Mouse (Mus musculus) ovary, adult 18-20 months (tissue): ENCODE data around the gene Gne.

Experiments used
- DNase-seq: peaks from one replicate; pipeline ENCODE4 v3.0.0; 2022; ENCODE audit warnings: low spot score, mixed read lengths

Gne gene

GRCm38 (mm10) chr4:44083945-44084344 lies at the start of gene Gne:
Gene Gne (minus strand): TSS chr4:44084177.
- no peak for DNase-seq

DNA sequence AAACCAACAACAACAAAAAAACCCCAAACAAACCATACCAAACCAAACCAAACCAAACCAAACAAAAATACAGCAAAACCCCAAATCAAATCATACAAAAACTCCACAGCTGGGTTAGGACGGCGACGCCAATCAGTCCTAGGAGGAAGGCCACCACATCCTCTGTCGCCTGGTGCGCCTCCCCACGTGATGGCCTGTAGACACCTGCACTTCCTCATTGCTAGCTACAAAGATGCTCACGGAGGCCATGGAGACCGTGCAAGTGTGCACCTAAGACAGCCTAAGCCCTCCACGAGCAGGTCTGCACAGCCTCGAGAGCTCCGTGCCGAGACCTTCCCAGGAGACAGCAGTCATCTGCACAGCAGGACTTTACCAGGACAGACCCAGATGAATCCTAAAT lies 42.8 kb upstream of the Gne start:
- no peak for DNase-seq

DNA sequence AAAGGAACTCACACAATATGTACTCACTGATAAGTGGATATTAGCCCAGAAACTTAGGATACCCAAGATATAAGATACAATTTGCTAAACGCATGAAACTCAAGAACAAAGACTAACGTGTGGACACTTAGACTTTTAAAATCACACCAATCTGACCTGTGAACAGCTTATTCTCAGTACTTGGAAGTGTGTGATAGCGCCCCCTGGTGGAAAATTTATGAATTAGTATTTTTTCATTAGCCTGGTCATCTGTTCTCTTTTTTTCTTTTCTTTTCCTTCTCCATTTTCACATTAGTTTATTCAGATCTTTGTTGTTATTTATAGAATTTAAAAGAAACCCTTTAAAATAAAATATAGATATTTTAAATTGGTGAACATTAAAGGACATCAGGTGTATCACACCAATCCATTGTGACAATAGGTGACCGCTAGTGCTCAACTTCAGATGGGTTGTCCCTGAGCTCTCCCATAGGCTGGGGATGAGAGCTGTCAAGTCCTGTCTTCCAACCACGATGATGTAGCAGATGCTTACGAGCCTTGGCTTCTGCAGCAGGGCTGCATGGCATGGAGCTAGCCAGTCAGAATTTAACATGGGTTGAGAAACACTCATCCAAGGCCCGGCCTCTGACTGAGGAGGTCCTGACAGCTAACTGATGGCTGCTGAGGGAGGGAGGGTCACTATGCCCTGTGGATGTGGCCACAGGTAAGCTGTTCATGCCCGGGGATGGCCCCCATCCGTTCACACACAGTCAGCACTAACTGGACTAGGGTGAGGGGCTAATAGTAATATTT lies 35.6 kb upstream of the Gne start:
- no peak for DNase-seq

DNA sequence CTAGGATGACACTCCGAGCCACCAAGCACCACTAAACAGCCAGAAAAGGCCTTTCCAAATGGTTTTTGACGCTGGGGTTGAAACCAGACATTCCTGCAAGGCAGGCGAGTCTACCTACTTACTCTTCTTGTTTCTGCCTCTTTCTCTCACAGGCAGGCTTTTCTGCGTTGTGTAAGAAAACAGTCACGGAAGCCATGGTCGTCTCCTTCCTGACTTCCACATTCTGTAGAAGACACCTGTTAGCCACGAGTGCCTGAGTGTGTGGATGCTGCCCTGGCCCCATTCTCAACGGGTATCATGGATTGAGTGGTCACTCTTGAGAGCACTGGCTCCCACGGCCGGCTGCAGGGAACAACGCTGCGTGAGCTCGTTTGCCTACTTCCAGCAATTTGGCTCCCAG lies 31.1 kb upstream of the Gne start:
- no peak for DNase-seq

DNA sequence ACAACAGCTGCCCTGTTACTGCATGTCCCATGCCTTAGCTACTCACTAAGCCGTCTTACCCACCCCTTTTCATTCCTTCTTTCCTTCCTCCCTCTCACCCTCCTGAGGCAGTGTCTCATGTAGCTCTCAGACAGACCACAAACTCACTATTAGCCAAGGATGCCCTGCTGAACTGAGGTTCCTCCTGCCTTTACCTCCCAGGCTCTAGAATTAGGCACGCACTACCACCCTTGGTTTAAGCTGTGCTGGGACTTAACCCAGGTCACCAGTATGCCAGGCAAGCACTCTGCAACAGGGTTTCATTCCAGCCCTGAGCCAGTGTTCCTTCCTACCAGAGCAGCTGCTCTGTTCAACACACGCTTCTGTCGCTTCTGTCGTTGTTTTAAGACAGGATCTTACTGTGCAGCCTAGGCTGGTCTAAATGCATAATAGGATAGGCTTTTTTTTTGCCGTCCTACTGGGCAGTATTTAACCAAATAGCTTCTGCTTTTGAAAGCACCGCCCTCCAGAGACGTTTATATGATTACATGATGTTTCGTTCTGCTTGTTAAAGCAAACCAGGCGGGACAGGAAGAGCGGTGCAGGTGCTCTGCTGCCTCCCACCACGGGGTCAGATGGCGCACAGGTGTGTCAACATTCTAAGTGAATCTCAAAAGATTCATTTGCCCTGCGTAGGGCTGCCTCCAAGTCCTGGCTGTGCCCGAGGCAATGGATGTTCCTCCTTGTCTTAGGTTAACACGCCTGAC lies 29.6 kb upstream of the Gne start:
- no peak for DNase-seq

DNA sequence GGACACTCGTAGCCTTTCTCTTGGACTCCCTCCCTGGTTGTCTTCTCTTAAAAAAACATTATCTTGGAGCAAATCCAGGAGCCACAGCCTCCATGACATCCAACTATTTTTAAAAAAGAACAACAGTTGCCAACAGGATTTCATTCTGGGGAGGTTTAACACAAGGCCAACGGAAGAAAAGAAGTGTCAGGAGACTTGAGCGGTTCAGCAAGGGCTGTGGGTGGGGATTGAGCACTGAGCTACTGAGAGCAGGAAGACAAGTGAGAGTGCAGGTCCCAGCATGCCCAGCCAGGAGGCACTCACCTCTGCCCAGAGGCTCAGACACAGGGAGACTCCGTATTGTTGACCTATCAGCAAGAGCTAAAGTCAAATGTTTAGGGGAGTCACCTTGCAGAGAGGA lies 28.8 kb upstream of the Gne start:
- DNase-seq: no peak

- DNase-seq: no peak
Measured at GRCm38 (mm10) chr4:44110771-44111170, 26.8 kb upstream of the Gne start.

DNA sequence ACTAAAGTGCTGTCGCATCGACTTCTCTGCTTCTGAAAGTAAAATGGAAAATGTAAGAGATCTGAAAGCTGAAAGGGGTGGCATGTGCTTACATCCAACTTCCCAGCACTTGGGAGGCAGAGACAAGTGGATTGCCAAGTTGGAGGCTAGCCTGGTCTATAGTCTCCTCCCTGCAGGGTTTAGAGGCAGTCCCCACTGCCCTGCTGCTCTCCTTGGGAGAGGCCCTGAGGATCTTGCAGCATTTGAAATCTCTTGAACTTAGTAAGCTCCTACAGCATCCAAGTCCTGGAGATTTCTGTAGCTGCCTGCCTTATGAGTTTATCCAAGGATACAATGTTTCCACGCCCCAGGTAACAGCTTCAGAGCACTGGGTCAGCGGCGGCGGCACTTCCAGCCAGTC lies 24.3 kb upstream of the Gne start:
- no peak for DNase-seq

DNA sequence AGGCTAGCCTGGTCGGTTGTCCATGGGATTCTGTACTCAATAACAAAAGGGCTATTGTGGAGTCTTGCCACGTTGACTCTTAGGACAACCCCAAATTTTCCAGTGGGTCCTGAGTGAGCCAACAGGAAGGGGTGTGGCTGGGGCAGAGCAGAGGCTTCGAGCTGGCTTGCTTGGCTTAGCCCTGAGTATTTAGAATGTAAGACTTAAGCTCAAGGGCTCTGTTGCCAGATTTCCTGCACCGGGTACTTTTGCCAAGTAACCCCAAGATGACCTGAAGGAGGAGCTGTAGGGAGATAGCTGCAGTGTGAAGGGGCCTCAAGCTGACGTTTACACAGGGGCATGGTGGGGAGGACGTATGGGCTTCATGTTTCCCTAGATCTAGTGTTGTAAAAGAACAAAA lies 23.4 kb upstream of the Gne start:
- DNase-seq: no peak

DNA sequence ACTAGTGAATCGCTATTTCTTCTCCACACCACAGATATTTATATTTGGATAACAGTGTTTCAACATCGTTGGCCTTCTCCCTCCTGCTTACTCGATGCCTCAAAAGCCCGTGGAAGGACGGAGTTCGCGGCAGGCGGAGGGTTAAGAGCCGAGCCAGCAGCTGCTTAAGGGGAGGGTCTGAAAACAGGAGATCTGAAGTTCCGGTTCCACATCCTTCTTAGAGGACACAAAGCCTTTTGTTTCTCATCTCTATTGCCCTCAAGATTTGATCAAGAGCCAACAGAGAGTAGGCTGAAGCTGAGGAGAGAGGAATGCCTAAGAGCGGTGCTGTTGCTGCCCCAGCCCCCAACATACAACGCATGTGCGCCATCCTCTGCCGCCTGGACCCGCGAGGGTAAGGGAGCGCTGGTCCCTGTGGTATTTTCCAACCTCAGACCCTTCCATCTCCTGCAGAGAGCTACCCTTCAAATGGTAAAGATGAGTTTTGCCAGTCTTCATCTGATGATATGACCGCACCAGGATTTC lies 22.4 kb upstream of the Gne start:
- no peak for DNase-seq

GRCm38 (mm10) chr4:44104195-44104917 lies 20.4 kb upstream of the Gne start:
- DNase-seq: no peak

GRCm38 (mm10) chr4:44103620-44104019 lies 19.6 kb upstream of the Gne start:
- no peak for DNase-seq

GRCm38 (mm10) chr4:44097576-44098335 lies 13.8 kb upstream of the Gne start:
- DNase-seq: no peak

GRCm38 (mm10) chr4:44094475-44094874 lies 10.5 kb upstream of the Gne start:
- DNase-seq: no peak

- no peak for DNase-seq
Measured at GRCm38 (mm10) chr4:44092359-44092758, 8.4 kb upstream of the Gne start.

DNA sequence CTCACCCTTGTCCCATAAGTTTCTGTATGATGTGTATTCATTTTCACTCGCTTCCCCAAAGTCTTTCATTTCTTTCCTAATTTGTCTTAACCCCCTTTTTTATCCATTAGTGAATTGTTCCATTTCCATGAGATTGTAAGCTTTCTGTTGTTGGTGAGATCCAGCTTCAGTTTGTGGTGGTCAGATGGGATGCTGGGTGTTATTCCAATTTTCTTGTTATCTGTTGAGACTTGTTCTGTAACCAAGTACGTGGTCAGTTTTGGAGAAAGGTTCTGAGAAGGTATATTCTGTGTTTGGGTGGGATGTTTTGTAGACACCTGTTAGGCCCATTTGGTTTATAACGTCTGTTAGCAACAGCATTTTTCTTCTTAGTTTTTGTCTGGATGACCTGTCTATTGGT lies 1.6 kb upstream of the Gne start:
- DNase-seq: no peak

GRCm38 (mm10) chr4:44084602-44085325 lies 787 bp upstream of the Gne start:
- DNase-seq: no peak

DNA sequence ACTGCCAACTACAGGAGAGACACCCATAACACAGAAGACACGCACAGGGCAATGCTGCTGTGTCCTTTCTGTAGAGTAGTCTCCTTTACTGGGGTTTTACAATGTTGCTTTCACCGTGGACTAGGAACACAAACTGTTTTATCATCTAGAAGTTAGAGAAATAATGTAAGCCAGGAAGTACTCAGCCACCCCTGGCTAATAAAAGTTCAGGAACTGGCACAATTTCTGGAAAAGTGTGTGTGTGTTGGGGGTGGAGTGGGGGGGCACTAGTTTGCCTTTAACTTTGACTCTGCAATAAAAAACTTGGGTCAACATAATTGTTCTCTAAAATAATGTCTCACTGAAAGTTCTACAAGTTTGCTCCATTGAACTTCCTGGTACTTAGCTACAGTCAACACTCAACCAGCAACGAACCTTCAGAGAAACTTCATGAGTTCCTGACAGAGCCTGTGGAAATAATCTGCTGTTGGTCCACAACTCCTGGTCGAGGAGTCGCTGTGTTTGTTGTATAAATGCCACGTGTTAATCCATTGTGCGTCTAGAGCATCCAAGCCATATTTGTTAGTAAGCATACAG lies 5.5 kb downstream of the Gne start:
- DNase-seq: no peak

DNA sequence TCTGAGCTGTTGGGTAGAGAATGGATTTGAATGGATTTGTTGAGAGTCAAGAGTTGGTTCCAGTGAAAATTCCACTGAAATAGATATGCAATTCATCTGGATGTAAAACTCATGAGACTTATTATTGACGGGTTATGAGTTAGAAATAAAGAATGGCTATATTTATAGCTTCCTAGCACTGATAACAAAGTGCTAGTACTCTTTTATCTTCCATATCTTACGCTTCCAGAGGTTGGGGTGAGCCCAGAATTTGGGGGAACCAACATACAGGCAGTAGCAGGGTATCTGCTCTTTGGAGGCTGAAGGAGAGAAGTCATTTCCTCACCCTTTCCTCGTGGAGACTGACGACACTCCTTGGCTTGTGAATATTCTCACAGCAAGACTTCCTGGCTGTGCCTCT lies 9.6 kb downstream of the Gne start:
- DNase-seq: no peak

- DNase-seq: no peak
Measured at GRCm38 (mm10) chr4:44073799-44074198, 10.2 kb downstream of the Gne start.

- DNase-seq: no peak
Measured at GRCm38 (mm10) chr4:44072873-44073441, 11.0 kb downstream of the Gne start.
